Mouse (Mus musculus) heart, embryonic 10.5 days (tissue): Measurements from ENCODE around the gene BC003965. TPM values are rescaled to one million over a fixed set of nuclear protein-coding genes. Genes with fewer than 3 reads are reported as not detected.
A peak's percentile ranks its signal among the peaks of the same experiment; 100 is the strongest.
"Not testable (repeated sequence)": the region's sequence is repeated elsewhere in the genome, so short reads cannot be mapped to it uniquely, and the experiment has no call there.

Experiments used
- DNase-seq: peaks from one replicate; pipeline ENCODE4 v3.0.0-alpha.2; 2017; ENCODE audit warnings: low spot score
- H3K27ac ChIP-seq: fragments of 300-500 bp; sonication (generic); 2 replicates; pipeline ENCODE4 v1.5.1; 2016; ENCODE audit warnings: mild to moderate bottlenecking
- H3K27me3 ChIP-seq: fragments of 300-500 bp; sonication (generic); 2 replicates; pipeline ENCODE4 v1.6.1; 2016; ENCODE audit warnings: mild to moderate bottlenecking; ENCODE audit not compliant: poor library complexity, insufficient read depth, severe bottlenecking
- H3K36me3 ChIP-seq: fragments of 300-500 bp; sonication (generic); 2 replicates; pipeline ENCODE4 v1.6.1; 2016; ENCODE audit warnings: mild to moderate bottlenecking, moderate library complexity
- H3K4me1 ChIP-seq: fragments of 300-500 bp; sonication (generic); 2 replicates; pipeline ENCODE4 v1.6.1; 2016; ENCODE audit warnings: mild to moderate bottlenecking
- H3K4me3 ChIP-seq: fragments of 300-500 bp; sonication (generic); 2 replicates; pipeline ENCODE4 v1.5.1; 2016; ENCODE audit warnings: mild to moderate bottlenecking, moderate library complexity
- H3K9me3 ChIP-seq: fragments of 300-500 bp; sonication (generic); 2 replicates; pipeline ENCODE4 v1.6.1; 2016; ENCODE audit warnings: mild to moderate bottlenecking, moderate library complexity
- WGBS: fragments of 180-500 bp; shearing (Covaris S2); methylation state at CpG from one replicate; pipeline ENCODE4 v1.1.7; 2016; 5-methylcytosine and 5-hydroxymethylcytosine counted together
- polyA plus RNA-seq: library from polyadenylated mRNA; unstranded; fragments of >200 nt; fragmentation: Nextera tagmentation; extraction: Ambion mirVana; gene quantifications from 2 replicates; pipeline ENCODE4 v1.2.1, GENCODE M21; 2016

Gene BC003965
- polyA plus RNA-seq, 1 experiment from 2014 or later = 34.6 TPM

GRCm38 (mm10) chr17:25222504-25222940 is 38.2 kb downstream of the BC003965 start:
- DNase-seq, H3K9me3 ChIP-seq, H3K27me3 ChIP-seq: not testable (repeated sequence)
- peaks cover 32% of the 10 kb centered on the region for H3K36me3 ChIP-seq
- H3K4me1 ChIP-seq = peaks cover 26% of the 10 kb centered on the region
- WGBS = 8% methylated on average over 20 of the region's 28 CpGs
- H3K27ac ChIP-seq = peak overlapping the region; percentile 77
- H3K4me3 ChIP-seq = peak overlapping the region; percentile 67

GRCm38 (mm10) chr17:25222951-25223601 is 38.7 kb downstream of the BC003965 start:
- DNase-seq = no peak
- Histone ChIP-seq H3K27me3 (no peaks in the 10 kb centered on the region), H3K4me3 (peak overlapping the region; percentile 67), H3K4me1 (peaks cover 26% of the 10 kb centered on the region), H3K9me3 (no peaks in the 10 kb centered on the region), H3K27ac (peak overlapping the region; percentile 77), H3K36me3 (peaks cover 33% of the 10 kb centered on the region)
- WGBS = 47% methylated on average over 6 of the region's 6 CpGs

GRCm38 (mm10) chr17:25224586-25225222 is 40.4 kb downstream of the BC003965 start:
- peak overlapping the region; percentile 5; the same call in 1 of the 2 replicates for H3K4me3 ChIP-seq
- peaks cover 38% of the 10 kb centered on the region for H3K36me3 ChIP-seq
- no peak for DNase-seq
- H3K9me3 ChIP-seq = no peaks in the 10 kb centered on the region
- WGBS = 87% methylated on average over 7 of the region's 7 CpGs
- H3K27me3 ChIP-seq = no peaks in the 10 kb centered on the region
- H3K27ac ChIP-seq = no peak overlapping the region; the same call in 1 of the 2 replicates
- H3K4me1 ChIP-seq = peaks cover 26% of the 10 kb centered on the region

- no peak for DNase-seq
- H3K36me3 ChIP-seq = peaks cover 38% of the 10 kb centered on the region
- H3K27me3 ChIP-seq = no peaks in the 10 kb centered on the region
- H3K4me3 ChIP-seq = no peak overlapping the region
- 80% methylated on average over 4 of the region's 4 CpGs for WGBS
- H3K4me1 ChIP-seq = peaks cover 25% of the 10 kb centered on the region
- no peaks in the 10 kb centered on the region for H3K9me3 ChIP-seq
- no peak overlapping the region for H3K27ac ChIP-seq
Observed at GRCm38 (mm10) chr17:25225659-25226058, 41.3 kb downstream of the BC003965 start.

GRCm38 (mm10) chr17:25227991-25228390 is 43.6 kb downstream of the BC003965 start:
- H3K4me1 ChIP-seq = peaks cover 9% of the 10 kb centered on the region; the same call in 1 of the 2 replicates
- WGBS = 86% methylated on average over 5 of the region's 5 CpGs
- no peaks in the 10 kb centered on the region for H3K9me3 ChIP-seq
- H3K4me3 ChIP-seq = no peak overlapping the region
- no peaks in the 10 kb centered on the region for H3K27me3 ChIP-seq
- DNase-seq = no peak
- H3K36me3 ChIP-seq = peaks cover 46% of the 10 kb centered on the region
- no peak overlapping the region for H3K27ac ChIP-seq

- WGBS = 79% methylated on average over 17 of the region's 17 CpGs
- DNase-seq = not testable (repeated sequence)
Observed at GRCm38 (mm10) chr17:25230014-25230655, 45.8 kb downstream of the BC003965 start.

GRCm38 (mm10) chr17:25230700-25231099 is 46.3 kb downstream of the BC003965 start:
- H3K27ac ChIP-seq = no peak overlapping the region
- no peaks in the 10 kb centered on the region for H3K27me3 ChIP-seq
- H3K4me3 ChIP-seq = no peak overlapping the region
- DNase-seq = no peak
- 0 out of 2 replicates have a peak, but pooled peaks cover 5% of the 10 kb centered on the region for H3K4me1 ChIP-seq
- WGBS = 98% methylated on average over 3 of the region's 3 CpGs
- peaks cover 60% of the 10 kb centered on the region for H3K36me3 ChIP-seq
- H3K9me3 ChIP-seq = no peaks in the 10 kb centered on the region

More at GRCm38 (mm10) chr17:25230014-25230655, 45.8 kb downstream of the BC003965 start:
- H3K36me3 ChIP-seq = peaks cover 55% of the 10 kb centered on the region
- not testable (repeated sequence) for H3K4me3 ChIP-seq, H3K9me3 ChIP-seq, H3K4me1 ChIP-seq, H3K27me3 ChIP-seq, H3K27ac ChIP-seq

GRCm38 (mm10) chr17:25231621-25232020 is 47.3 kb downstream of the BC003965 start:
- H3K36me3 ChIP-seq = peaks cover 63% of the 10 kb centered on the region

GRCm38 (mm10) chr17:25235635-25236034 is 51.3 kb downstream of the BC003965 start:
- no peaks in the 10 kb centered on the region for H3K9me3 ChIP-seq
- H3K36me3 ChIP-seq = peaks cover 40% of the 10 kb centered on the region
- peaks cover 12% of the 10 kb centered on the region for H3K4me1 ChIP-seq
- H3K27me3 ChIP-seq = no peaks in the 10 kb centered on the region
- H3K4me3 ChIP-seq = no peak overlapping the region
- WGBS = 81% methylated on average over 9 of the region's 9 CpGs
- DNase-seq = no peak
- no peak overlapping the region for H3K27ac ChIP-seq

More at GRCm38 (mm10) chr17:25231621-25232020, 47.3 kb downstream of the BC003965 start:
- H3K4me1 ChIP-seq, H3K27ac ChIP-seq, H3K4me3 ChIP-seq, H3K27me3 ChIP-seq, DNase-seq, H3K9me3 ChIP-seq: not testable (repeated sequence)
- 92% methylated on average over 8 of the region's 11 CpGs for WGBS

Other genes starting within 250 kb of the BC003965 start
- gene Mapk8ip3, start 247.6 kb upstream of the BC003965 start, polyA plus RNA-seq = 36.3 and 42.6 TPM in 2 replicates
- 212 and 255 TPM in 2 replicates for gene Jpt2, start 223.9 kb upstream of the BC003965 start, polyA plus RNA-seq
- 6.2 and 7.2 TPM in 2 replicates for gene Cramp1l, start 168.8 kb upstream of the BC003965 start, polyA plus RNA-seq
- 18.4 and 19.1 TPM in 2 replicates for gene Ift140, start 168.5 kb upstream of the BC003965 start, polyA plus RNA-seq
- 12.2 and 15.9 TPM in 2 replicates for gene Tmem204, start 101.0 kb upstream of the BC003965 start, polyA plus RNA-seq
- gene Telo2, start 68.6 kb upstream of the BC003965 start, polyA plus RNA-seq = 35.2 and 45.2 TPM in 2 replicates
- gene Ptx4, start 63.8 kb upstream of the BC003965 start, polyA plus RNA-seq = 0.08 and 0.15 TPM in 2 replicates
- gene Clcn7, start 51.2 kb upstream of the BC003965 start, polyA plus RNA-seq = 20.5 and 21.7 TPM in 2 replicates
- not detected in 2 replicates for gene Ccdc154, start 22.1 kb upstream of the BC003965 start, polyA plus RNA-seq
- gene Gm38655, start 9.1 kb upstream of the BC003965 start, polyA plus RNA-seq = 0.54 TPM in 1 of 2 replicates, not detected in the other
- 6.5 and 7.4 TPM in 2 replicates for gene Unkl, start 3.8 kb downstream of the BC003965 start, polyA plus RNA-seq
- 31.2 and 36.7 TPM in 2 replicates for gene Gnptg, start 55.6 kb downstream of the BC003965 start, polyA plus RNA-seq
- 44.9 and 58.4 TPM in 2 replicates for gene Tsr3, start 55.6 kb downstream of the BC003965 start, polyA plus RNA-seq
- gene Baiap3, start 71.8 kb downstream of the BC003965 start, polyA plus RNA-seq = 0.54 and 1.3 TPM in 2 replicates
- 528 and 716 TPM in 2 replicates for gene Ube2i, start 90.1 kb downstream of the BC003965 start, polyA plus RNA-seq
- not detected in 2 replicates for gene Prss34, start 113.8 kb downstream of the BC003965 start, polyA plus RNA-seq
- gene Prss28, start 124.1 kb downstream of the BC003965 start, polyA plus RNA-seq = not detected in 2 replicates
- gene Prss29, start 134.1 kb downstream of the BC003965 start, polyA plus RNA-seq = not detected in 2 replicates
- not detected in 2 replicates for gene Tpsab1, start 161.0 kb downstream of the BC003965 start, polyA plus RNA-seq
- not detected in 2 replicates for gene Tpsb2, start 181.8 kb downstream of the BC003965 start, polyA plus RNA-seq
- 0.54 TPM in 1 of 2 replicates, not detected in the other for gene Tpsg1, start 184.7 kb downstream of the BC003965 start, polyA plus RNA-seq
- 11.1 and 11.8 TPM in 2 replicates for gene Cacna1h, start 249.2 kb downstream of the BC003965 start, polyA plus RNA-seq